Mouse (Mus musculus) midbrain, embryonic 10.5 days (tissue): ENCODE measurements around the gene B3galt6. TPM values are rescaled to one million over a fixed set of nuclear protein-coding genes. Genes with fewer than 3 reads are reported as not detected.

ENCODE experiments used
- DNase-seq: peaks from one replicate; pipeline ENCODE4 v3.0.0-alpha.2; 2017; ENCODE audit warnings: low spot score
- H3K27ac ChIP-seq: fragments of 300-500 bp; sonication (generic); replicated peaks from 2 replicates; pipeline ENCODE4 v1.5.1; 2016; ENCODE audit warnings: mild to moderate bottlenecking
- H3K27me3 ChIP-seq: fragments of 300-500 bp; sonication (generic); 2 replicates; pipeline ENCODE4 v1.6.1; 2016; ENCODE audit warnings: low read depth, mild to moderate bottlenecking; ENCODE audit not compliant: poor library complexity, severe bottlenecking
- H3K36me3 ChIP-seq: fragments of 300-500 bp; sonication (generic); 2 replicates; pipeline ENCODE4 v1.6.1; 2016; ENCODE audit warnings: mild to moderate bottlenecking, moderate library complexity
- H3K4me1 ChIP-seq: fragments of 300-500 bp; sonication (generic); 2 replicates; pipeline ENCODE4 v1.6.1; 2016
- H3K4me3 ChIP-seq: fragments of 300-500 bp; sonication (generic); 2 replicates; pipeline ENCODE4 v1.5.1; 2016; ENCODE audit warnings: mild to moderate bottlenecking, moderate library complexity
- H3K9me3 ChIP-seq: fragments of 300-500 bp; sonication (generic); replicated peaks from 2 replicates; pipeline ENCODE4 v1.6.1; 2016; ENCODE audit warnings: mild to moderate bottlenecking
- WGBS: fragments of 180-500 bp; shearing (Covaris S2); methylation state at CpG from one replicate; pipeline ENCODE4 v1.1.7; 2016; 5-methylcytosine and 5-hydroxymethylcytosine counted together
- polyA plus RNA-seq: library from polyadenylated mRNA; unstranded; fragments of >200 nt; fragmentation: Nextera tagmentation; extraction: Ambion mirVana; gene quantifications from 2 replicates; pipeline ENCODE4 v1.2.1, GENCODE M21; 2016

Gene B3galt6
- 14.0 and 15.3 TPM in 2 replicates for polyA plus RNA-seq

DNA sequence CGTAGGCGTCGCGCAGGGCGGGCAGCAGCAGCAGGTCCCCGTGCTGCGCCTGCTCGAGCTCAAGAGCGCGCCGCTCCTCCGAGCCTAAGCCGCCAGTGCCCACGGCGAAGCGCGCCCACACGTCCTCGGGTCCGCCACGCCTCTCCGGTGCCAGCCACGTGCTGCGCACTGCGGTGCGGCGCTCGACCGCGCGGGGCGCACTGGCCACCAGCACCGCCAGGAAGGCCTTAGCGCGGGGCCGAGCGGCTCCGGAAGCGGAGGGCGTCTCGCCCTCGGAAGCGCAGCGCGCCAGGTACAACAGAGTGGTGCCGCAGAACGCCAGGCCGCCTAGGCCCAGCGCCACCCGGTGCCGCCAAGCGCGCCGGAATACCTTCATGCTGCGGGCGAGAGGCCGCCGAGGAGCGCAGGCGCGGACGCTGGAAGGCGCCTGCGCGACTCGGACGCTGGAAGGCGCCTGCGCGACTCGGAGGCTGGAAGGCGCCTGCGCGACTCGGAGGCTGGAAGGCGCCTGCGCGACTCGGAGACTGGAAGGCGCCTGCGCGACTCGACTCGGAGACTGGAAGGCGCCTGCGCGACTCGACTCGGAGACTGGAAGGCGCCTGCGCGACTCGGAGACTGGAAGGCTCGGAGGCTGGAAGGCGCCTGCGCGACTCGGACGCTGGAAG, at the start of gene B3galt6, which contains the start of gene Sdf4:
TSS of gene B3galt6 (minus strand) at position 409 of the 665 bp plus-strand sequence.
TSS of gene Sdf4 (plus strand) at position 632 of the 665 bp plus-strand sequence.
- Histone ChIP-seq H3K4me3 (peak within 1 kb of the TSS; percentile 85), H3K36me3 (peaks cover 36% of the 10 kb centered on the region), H3K9me3 (no peaks in the 10 kb centered on the region; the same call in 1 of the 2 replicates), H3K27ac (peak within 1 kb of the TSS; percentile 96), H3K27me3 (no peaks in the 10 kb centered on the region), H3K4me1 (peaks cover 30% of the 10 kb centered on the region)
- peak; percentile 86 for DNase-seq
- WGBS, result under 1% methylated on average over 99 of the region's 99 CpGs

DNA sequence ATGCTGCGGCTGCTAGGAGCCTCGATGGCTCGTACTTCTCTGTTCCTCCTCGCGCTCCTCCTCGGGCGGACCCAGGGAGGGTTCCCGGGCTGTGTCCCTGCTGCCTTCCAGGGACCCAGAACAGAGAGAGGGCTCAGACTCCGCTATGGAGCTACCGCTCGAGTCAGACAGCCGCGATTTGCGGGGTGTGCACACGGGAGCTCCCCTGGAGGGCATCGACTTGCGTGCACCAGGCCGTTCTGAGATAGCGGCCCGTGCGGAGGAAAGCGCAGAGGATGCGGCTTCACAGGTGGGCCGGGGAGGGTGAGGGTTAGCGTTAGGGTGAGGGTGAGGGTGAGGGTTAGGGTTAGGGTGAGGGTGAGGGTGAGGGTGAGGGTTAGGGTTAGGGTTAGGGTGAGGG, 42.5 kb upstream of the B3galt6 start:
- H3K4me1 ChIP-seq, result peaks cover 47% of the 10 kb centered on the region
- no peaks in the 10 kb centered on the region for H3K9me3 ChIP-seq
- WGBS, result 9% methylated on average over 25 of the region's 25 CpGs
- no peaks in the 10 kb centered on the region for H3K36me3 ChIP-seq
- peaks cover 30% of the 10 kb centered on the region for H3K27me3 ChIP-seq
- peak overlapping the region; percentile 47 for H3K4me3 ChIP-seq
- H3K27ac ChIP-seq, result no peak overlapping the region; the same call in 1 of the 2 replicates
- DNase-seq, result peak; percentile 28

DNA sequence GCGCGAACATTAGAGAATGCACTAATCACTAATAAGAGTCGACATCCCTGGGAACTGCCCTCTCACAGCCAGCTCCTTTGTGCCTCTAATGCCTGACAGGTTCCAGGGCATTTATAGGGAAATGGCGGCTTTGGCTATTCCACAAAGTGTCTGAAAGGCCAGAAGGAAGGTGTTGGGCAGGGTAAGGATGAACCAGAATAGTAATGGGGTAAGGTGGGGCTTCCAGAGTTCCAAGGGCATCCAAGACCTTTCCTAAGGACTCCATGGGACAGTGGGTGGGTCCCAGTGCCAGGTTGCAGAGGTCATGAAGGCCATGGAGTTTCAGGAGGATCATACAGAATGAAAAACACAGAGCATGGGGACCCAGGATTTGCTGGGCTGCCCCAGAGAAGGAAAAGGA, 41.9 kb upstream of the B3galt6 start:
- Histone ChIP-seq H3K4me1 (peaks cover 47% of the 10 kb centered on the region), H3K36me3 (peaks cover 5% of the 10 kb centered on the region), H3K9me3 (no peaks in the 10 kb centered on the region), H3K27me3 (peaks cover 30% of the 10 kb centered on the region), H3K4me3 (peak overlapping the region; percentile 47), H3K27ac (no peak overlapping the region)
- DNase-seq, result no peak
- 48% methylated on average over 4 of the region's 4 CpGs for WGBS

DNA sequence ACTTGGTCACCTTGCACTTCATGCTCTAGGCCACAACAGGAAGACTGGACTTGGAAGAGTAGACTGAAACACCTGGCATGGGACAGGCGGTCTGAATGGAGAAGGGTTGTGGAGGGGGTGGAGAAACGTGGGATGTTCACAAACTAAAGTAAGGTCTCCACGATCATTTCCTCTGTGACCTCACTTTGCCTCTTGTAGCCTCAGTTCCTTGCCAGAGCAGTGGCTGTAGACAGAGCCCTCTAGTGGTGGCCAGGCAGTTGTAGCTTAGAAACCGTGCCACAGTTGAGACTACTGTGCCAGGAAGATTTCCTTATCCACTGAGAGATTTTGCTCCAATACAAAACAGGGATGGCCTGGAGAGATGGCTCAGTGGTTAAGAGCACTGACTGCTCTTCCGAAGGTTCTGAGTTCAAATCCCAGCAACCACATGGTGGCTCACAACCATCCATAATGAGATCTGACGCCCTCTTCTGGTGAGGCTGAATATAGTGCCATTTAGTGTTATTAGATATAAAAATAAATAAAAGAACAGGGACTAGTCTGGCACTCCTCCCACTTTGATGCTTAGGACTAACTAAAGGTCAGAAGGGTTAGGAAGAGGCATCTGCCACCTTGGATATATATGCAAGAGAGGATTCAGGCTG, 41.1 kb upstream of the B3galt6 start:
- Histone ChIP-seq H3K36me3 (peaks cover 11% of the 10 kb centered on the region), H3K4me3 (no peak overlapping the region), H3K27me3 (peaks cover 30% of the 10 kb centered on the region), H3K27ac (no peak overlapping the region), H3K9me3 (no peaks in the 10 kb centered on the region), H3K4me1 (peaks cover 47% of the 10 kb centered on the region)
- peak; percentile 46 for DNase-seq
- WGBS, result 52% methylated on average over 6 of the region's 6 CpGs

DNA sequence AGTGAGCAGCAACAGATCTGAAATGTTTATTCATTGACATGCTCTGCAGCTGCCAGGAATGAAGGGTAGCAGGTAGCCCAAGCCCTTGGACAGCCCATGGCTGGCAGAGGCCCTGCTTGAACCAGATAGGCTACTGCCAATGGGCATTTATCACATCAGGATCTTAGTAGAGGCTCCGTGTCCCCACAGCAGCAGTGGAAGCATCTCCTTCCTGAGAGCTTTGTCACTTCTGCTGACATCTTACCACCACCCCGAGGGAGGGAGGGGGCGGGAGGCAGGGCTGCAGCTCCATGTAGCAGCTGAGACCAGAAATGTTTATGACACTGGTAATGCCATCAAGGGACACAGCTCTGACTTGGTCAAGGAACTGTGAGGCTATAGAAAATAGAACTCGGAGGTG, 40.4 kb upstream of the B3galt6 start:
- WGBS, result 92% methylated on average over 4 of the region's 4 CpGs
- peaks cover 47% of the 10 kb centered on the region for H3K4me1 ChIP-seq
- peak overlapping the region; percentile 89; the same call in 1 of the 2 replicates for H3K27ac ChIP-seq
- no peak for DNase-seq
- no peaks in the 10 kb centered on the region for H3K9me3 ChIP-seq
- peaks cover 30% of the 10 kb centered on the region for H3K27me3 ChIP-seq
- peaks cover 18% of the 10 kb centered on the region for H3K36me3 ChIP-seq
- no peak overlapping the region for H3K4me3 ChIP-seq

DNA sequence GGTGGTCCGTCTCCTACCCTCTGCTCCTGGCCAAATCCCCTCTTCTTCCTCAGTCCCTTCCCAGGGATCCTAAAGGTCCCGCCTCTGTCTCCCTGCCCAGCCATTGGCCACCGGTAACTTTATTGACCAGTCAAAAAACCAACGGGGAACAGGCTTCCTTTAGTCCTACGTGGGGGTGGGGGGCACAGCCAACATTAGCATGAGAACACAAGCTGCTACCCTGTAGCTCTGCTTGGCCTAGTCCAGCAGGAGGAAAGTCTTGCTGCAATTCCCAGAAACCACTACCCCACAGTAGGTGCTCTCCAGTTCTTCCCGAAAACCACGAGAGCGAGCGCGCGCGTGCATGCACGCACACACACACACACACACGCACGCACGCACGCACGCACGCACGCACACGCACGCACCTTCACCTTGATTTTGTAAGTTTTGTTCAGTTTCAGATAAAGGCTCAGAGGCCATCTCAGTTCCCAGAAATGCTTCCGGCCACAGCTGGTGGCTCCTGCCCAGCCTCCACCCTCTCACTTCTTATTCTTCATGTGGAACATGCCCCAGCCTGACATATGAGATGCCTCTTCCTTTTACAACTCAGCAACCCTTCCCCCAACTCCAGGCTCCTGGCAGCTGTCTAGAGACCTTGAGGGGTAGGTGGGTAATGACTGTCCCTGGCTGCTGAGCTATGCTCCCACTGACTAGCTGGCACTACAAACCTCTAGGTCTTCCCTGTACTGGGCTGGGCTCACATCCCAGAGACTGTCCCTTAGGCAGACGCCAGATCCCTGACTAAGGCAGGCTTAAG, 39.3 kb upstream of the B3galt6 start:
- 3% methylated on average over 24 of the region's 24 CpGs for WGBS
- Histone ChIP-seq H3K4me1 (peaks cover 47% of the 10 kb centered on the region), H3K27me3 (peaks cover 30% of the 10 kb centered on the region), H3K36me3 (peaks cover 29% of the 10 kb centered on the region), H3K9me3 (no peaks in the 10 kb centered on the region), H3K4me3 (peak overlapping the region; percentile 62), H3K27ac (peak overlapping the region; percentile 89)
- DNase-seq, result peak; percentile 85

DNA sequence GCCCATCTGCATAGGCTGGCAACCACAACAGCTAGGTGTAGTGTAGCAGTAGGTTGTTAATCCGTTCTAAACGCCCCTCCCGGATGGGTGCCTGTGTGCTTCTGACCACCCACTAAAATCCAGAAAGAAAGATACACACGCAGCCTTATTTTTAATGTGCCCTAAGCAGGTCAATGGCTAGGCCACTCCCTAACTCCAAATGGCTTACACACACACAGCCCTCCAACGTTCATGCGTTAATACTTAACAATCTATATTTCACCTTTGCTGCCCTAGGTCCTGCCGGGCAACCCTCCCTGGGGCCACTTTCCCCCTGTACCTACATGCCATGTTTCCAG, 38.8 kb upstream of the B3galt6 start:
- H3K9me3 ChIP-seq, result no peaks in the 10 kb centered on the region
- H3K4me1 ChIP-seq, result peaks cover 47% of the 10 kb centered on the region
- no peak for DNase-seq
- peaks cover 34% of the 10 kb centered on the region for H3K36me3 ChIP-seq
- peaks cover 25% of the 10 kb centered on the region for H3K27me3 ChIP-seq
- WGBS, result 4% methylated on average over 7 of the region's 7 CpGs
- H3K4me3 ChIP-seq, result peak overlapping the region; percentile 62
- H3K27ac ChIP-seq, result peak overlapping the region; percentile 89

DNA sequence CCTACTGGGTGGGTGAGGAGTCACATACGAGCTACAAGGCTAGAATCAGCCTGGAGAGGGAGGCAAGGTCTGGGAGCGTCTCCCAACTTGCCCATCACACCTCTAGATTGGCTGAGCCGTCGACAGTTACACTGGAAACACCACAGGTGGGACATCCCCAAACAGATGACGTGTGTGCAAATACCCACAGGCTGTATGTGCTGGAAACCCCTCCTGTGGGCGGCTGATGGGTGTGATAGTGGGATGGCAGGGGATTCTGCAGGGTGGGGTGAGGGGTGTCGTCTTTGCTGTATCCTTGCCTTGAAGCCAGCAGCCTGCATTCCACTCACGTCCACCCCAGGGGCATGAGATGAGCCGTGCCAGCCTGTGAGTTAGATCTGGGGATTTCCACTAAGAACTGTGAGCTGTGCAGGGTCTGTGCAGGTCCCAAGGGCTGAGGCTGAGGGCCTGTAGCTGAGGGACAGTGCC, 38.2 kb upstream of the B3galt6 start:
- H3K4me1 ChIP-seq, result peaks cover 44% of the 10 kb centered on the region
- H3K27me3 ChIP-seq, result peaks cover 19% of the 10 kb centered on the region
- H3K36me3 ChIP-seq, result peaks cover 39% of the 10 kb centered on the region
- peak overlapping the region; percentile 89 for H3K27ac ChIP-seq
- H3K9me3 ChIP-seq, result no peaks in the 10 kb centered on the region
- 72% methylated on average over 9 of the region's 9 CpGs for WGBS
- DNase-seq, result no peak
- H3K4me3 ChIP-seq, result peak overlapping the region; percentile 62

DNA sequence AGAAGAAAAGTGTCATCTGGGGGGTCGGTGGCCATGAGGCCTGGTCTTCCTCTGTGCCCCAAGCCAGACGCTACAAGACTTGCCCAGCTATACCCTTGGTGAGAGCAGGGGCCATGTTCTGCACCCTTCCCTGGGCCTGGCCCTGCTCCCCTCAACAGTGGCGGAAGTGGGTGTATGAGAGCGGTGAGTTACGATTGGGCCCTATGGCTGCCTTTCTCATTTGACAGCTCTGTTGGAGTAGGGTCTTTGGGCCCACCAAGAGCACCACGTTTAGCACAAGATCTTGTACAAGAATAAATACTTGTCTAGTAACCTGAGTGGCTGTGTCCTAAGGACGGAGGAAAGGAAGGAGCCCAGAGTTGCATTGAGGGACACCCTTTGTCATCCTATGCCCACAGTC, 36.1 kb upstream of the B3galt6 start:
- 89% methylated on average over 7 of the region's 7 CpGs for WGBS
- H3K36me3 ChIP-seq, result peaks cover 43% of the 10 kb centered on the region
- H3K4me3 ChIP-seq, result no peak overlapping the region
- no peaks in the 10 kb centered on the region for H3K9me3 ChIP-seq
- no peaks in the 10 kb centered on the region for H3K27me3 ChIP-seq
- DNase-seq, result no peak
- no peak overlapping the region for H3K27ac ChIP-seq
- peaks cover 31% of the 10 kb centered on the region for H3K4me1 ChIP-seq

DNA sequence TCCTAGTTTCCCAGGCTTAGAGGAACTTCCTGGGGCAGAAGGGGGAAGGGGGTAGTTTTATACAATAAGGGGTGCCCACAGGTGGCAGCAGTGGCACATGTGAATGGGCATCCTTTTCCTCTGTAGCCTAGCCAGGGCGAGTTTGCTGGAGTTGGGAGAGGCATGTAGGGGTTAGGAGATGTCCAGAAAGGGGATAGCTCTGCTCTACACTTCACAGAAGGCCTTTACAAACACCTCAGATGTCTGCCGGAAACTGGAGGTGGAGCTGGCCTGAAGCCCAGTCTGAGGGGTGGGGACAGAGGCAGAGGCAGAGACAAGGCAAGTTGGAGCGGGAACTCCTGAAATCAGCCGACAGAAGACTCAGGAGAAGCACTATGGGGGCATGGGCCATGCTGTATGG, 33.6 kb upstream of the B3galt6 start, which contains the start of gene Tnfrsf18:
TSS of gene Tnfrsf18 (plus strand) at position 152 of the 400 bp plus-strand sequence.
- 75% methylated on average over 4 of the region's 4 CpGs for WGBS
- Histone ChIP-seq H3K4me3 (no peak within 1 kb of the TSS), H3K27me3 (no peaks in the 10 kb centered on the region), H3K4me1 (peaks cover 10% of the 10 kb centered on the region), H3K36me3 (peaks cover 54% of the 10 kb centered on the region), H3K27ac (no peak within 1 kb of the TSS), H3K9me3 (no peaks in the 10 kb centered on the region)
- DNase-seq, result no peak

DNA sequence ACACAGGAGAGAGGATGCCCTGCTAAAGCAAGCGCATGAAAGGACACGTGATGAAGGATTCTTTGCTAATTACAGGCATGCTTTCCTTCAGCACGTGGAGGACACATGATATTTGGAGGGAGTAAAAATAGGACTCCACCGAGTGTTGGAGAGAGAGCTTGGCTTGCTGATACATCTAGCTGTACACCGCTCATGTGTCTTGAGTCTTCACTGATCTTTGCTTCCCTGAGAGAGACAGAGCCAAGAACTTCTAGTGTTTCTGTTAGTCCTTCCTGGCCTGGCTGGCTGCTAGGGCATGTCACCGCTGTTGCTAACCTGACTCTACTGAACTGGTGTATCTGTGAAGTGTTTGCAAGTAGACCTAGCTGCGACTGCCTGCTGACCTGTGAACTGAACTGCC, 31.7 kb upstream of the B3galt6 start:
- WGBS, result 96% methylated on average over 7 of the region's 7 CpGs
- H3K9me3 ChIP-seq, result no peaks in the 10 kb centered on the region
- H3K4me1 ChIP-seq, result no peaks in the 10 kb centered on the region
- no peak overlapping the region for H3K4me3 ChIP-seq
- no peak for DNase-seq
- H3K36me3 ChIP-seq, result peaks cover 59% of the 10 kb centered on the region
- H3K27me3 ChIP-seq, result no peaks in the 10 kb centered on the region
- no peak overlapping the region for H3K27ac ChIP-seq

DNA sequence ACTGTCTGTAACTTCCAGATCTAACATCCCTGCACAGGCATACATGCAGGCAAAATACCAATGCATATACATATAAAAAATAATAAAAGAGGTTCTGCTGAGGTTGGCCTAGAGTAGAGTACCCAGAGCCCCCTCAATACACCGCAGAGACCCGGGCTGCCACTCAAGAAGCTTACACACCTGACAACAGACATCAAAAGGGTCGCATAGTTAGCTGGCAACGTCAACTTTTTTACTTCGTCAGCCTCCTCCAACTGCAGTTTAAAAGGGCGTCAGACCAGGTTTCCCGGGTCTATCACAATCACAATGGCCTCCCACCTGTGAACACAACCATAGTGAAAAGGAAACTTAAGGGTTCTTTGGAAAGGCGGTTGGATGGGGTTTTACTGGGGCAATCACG, 31.1 kb upstream of the B3galt6 start:
- no peaks in the 10 kb centered on the region for H3K27me3 ChIP-seq
- no peak overlapping the region for H3K27ac ChIP-seq
- H3K4me1 ChIP-seq, result no peaks in the 10 kb centered on the region
- DNase-seq, result no peak
- H3K4me3 ChIP-seq, result no peak overlapping the region
- H3K36me3 ChIP-seq, result peaks cover 54% of the 10 kb centered on the region
- WGBS, result 90% methylated on average over 9 of the region's 9 CpGs
- H3K9me3 ChIP-seq, result no peaks in the 10 kb centered on the region
